Mouse (Mus musculus) v-Abl transformed pro-B cells (cell line): Measurements from ENCODE around the gene Gcm2.

Experiments
- in situ Hi-C, 2 experiments: fragments of 400-800 bp; cut with MboI; formaldehyde crosslinking; loops; one replicate each; pipeline ENCODE4 v1.15.1; 2025; ENCODE audit not compliant: unreplicated experiment in 2 of 2

Gene Gcm2

GRCm38 (mm10) chr13:41084521-41084920 is 26.3 kb downstream of the Gcm2 start:
- in situ Hi-C loops, result loop anchor here in 1 of 2 experiments (5.0 kb wide), 1 partner anchor 548 kb away; no protein-coding TSS in a partner anchor

GRCm38 (mm10) chr13:41080700-41081099 is 30.1 kb downstream of the Gcm2 start:
- in situ Hi-C loops, result loop anchor here in 1 of 2 experiments (5.0 kb wide), 1 partner anchor 552 kb away; no protein-coding TSS in a partner anchor

- in situ Hi-C loops, result loop anchor here in 1 of 2 experiments (5.0 kb wide), 1 partner anchor 552 kb away; no protein-coding TSS in a partner anchor
These were observed 31.0 kb downstream of the Gcm2 start for GRCm38 (mm10) chr13:41079859-41080258.

- in situ Hi-C loops, result no loop called here
These were observed 31.4 kb downstream of the Gcm2 start, which contains the start of gene Mak for GRCm38 (mm10) chr13:41079421-41079780. Gene Mak, minus strand, starts transcription at chr13:41079706.

GRCm38 (mm10) chr13:41078690-41079420 is 32.0 kb downstream of the Gcm2 start:
- in situ Hi-C loops, result no loop called here

GRCm38 (mm10) chr13:41077921-41078320 is 32.9 kb downstream of the Gcm2 start:
- in situ Hi-C loops, result no loop called here

GRCm38 (mm10) chr13:41073819-41074218 is 37.0 kb downstream of the Gcm2 start:
- in situ Hi-C loops, result no loop called here

GRCm38 (mm10) chr13:41071617-41072016 is 39.2 kb downstream of the Gcm2 start:
- in situ Hi-C loops, result no loop called here

GRCm38 (mm10) chr13:41067618-41068017 is 43.2 kb downstream of the Gcm2 start:
- in situ Hi-C loops, result no loop called here

GRCm38 (mm10) chr13:41051965-41052364 is 58.9 kb downstream of the Gcm2 start:
- in situ Hi-C loops, result no loop called here
